In the genomic region with DNA sequence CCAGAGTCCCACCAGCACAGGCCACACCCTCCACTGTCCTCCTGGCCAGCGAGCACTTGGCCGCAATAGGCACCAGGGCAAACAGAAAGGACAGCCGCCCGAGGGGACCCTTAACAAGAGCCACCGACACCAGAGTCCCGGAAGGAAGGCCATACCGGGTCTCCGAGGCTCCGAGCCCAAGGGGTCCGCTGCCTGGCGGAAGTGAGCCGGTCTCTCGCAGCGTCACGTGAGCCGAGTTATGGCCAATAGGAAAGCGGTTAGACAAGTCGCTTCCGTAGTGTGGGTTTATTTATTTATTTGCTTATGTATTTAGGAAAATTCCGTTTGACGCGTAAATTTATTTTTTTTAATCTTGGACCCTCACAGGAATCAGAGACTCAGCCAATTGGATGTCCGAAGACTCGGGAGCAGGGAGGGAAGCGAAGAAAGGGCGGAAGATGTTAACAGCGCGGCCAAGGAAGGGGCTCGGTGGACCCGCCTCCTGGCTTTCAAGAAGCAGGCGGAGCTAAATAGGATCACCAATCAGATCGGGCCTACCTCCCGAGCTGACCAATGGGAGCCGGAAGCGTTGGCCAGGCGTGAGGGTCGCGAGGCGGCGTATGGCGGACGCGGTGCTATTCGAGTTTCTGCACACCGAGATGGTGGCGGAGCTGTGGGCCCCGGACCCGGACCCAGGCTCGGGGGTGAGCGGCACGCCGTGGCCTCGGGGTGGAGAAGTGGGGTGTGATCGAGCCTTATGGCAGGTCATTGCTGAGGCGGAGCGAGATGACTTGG, we compare ENCODE assay signal across 8 mouse cellular contexts. TPM values are rescaled to one million over a fixed set of nuclear protein-coding genes. Genes with fewer than 3 reads are reported as not detected.
DNase-seq lines count a peak whose midpoint lies in the region; ATAC-seq lines count a peak whose summit lies in the region.

A gene (minus strand): TSS at position 218 of the 774 bp plus-strand sequence.
A gene (plus strand): TSS at position 246 of the 774 bp plus-strand sequence.

- no peaks in the 10 kb centered on the region for H3K27me3 ChIP-seq in heart, embryonic 14.5 days (ENCODE audit: control insufficient read depth, insufficient read depth, low read length)
- no peaks in the 10 kb centered on the region for H3K27me3 ChIP-seq in liver, embryonic 13.5 days
- H3K27me3 ChIP-seq in stomach, embryonic 16.5 days (ENCODE audit: control insufficient read depth, insufficient read depth, low read length): no peaks in the 10 kb centered on the region

- 0 out of 2 replicates have a peak, but pooled peaks cover 5% of the 10 kb centered on the region for H3K36me3 ChIP-seq in heart, embryonic 14.5 days (ENCODE audit: control insufficient read depth, insufficient read depth, low read length)
- H3K36me3 ChIP-seq in liver, embryonic 13.5 days: no peaks in the 10 kb centered on the region
- H3K36me3 ChIP-seq in stomach, embryonic 16.5 days (ENCODE audit: control insufficient read depth, insufficient read depth, low read length): no peaks in the 10 kb centered on the region

- H3K4me2 ChIP-seq in heart, embryonic 14.5 days (ENCODE audit: low read length): peak within 1 kb of the TSS; percentile 93
- peak within 1 kb of the TSS; percentile 95 for H3K4me2 ChIP-seq in liver, embryonic 13.5 days
- H3K4me2 ChIP-seq in stomach, embryonic 16.5 days (ENCODE audit: low read depth, low read length): peak within 1 kb of the TSS; percentile 96

- H3K27ac ChIP-seq in heart, embryonic 14.5 days (replicated peaks in 1 of 2; ENCODE audit: control insufficient read depth in 1 of 2, insufficient read depth in 1 of 2, low read depth in 2 of 2, low read length in 2 of 2): peak within 1 kb of the TSS; percentile 77 to 83
- H3K27ac ChIP-seq in liver, embryonic 13.5 days: peak within 1 kb of the TSS; percentile 82
- peak within 1 kb of the TSS; percentile 48; the same call in 1 of the 2 replicates for H3K27ac ChIP-seq in stomach, embryonic 16.5 days (ENCODE audit: low read length)

- ATAC-seq in CD4-positive, CD25-positive, alpha-beta regulatory T cell, adult 4 months: peak; percentile 94
- peak; percentile 90 for ATAC-seq in heart, embryonic 14.5 days (ENCODE audit: insufficient number of reproducible peaks, insufficient read depth, low FRiP score, low read depth)
- peak; percentile 95 for ATAC-seq in liver, embryonic 13.5 days (ENCODE audit: low read depth)
- ATAC-seq in stomach, embryonic 16.5 days (ENCODE audit: insufficient read depth, low FRiP score): peak; percentile 95

- peaks cover 5 to 14% of the 10 kb centered on the region in 2 experiments; a peak in 3 of 4 replicates for H3K4me1 ChIP-seq in heart, embryonic 14.5 days (ENCODE audit: control insufficient read depth in 2 of 2, insufficient read depth in 2 of 2, low read length in 2 of 2)
- peaks cover 37% of the 10 kb centered on the region for H3K4me1 ChIP-seq in liver, embryonic 13.5 days (replicated peaks)
- H3K4me1 ChIP-seq in stomach, embryonic 16.5 days (ENCODE audit: control insufficient read depth, insufficient read depth, low read length): 0 out of 2 replicates have a peak, but pooled peaks cover 11% of the 10 kb centered on the region

- H3K9ac ChIP-seq in heart, embryonic 14.5 days (ENCODE audit: low read length): peak within 1 kb of the TSS; percentile 94
- peak within 1 kb of the TSS; percentile 81 for H3K9ac ChIP-seq in liver, embryonic 13.5 days
- H3K9ac ChIP-seq in stomach, embryonic 16.5 days (ENCODE audit: low read length): peak within 1 kb of the TSS; percentile 90

- peak; percentile 90 for DNase-seq in c-Kit-negative CD71-positive TER-119-positive erythroid progenitor cells, embryonic 14.5 days (ENCODE audit: low read depth, low spot score)
- DNase-seq in fibroblast of lung, adult 2 months (ENCODE audit: low read depth): peak; percentile 89
- DNase-seq in kidney, postnatal 14 days: peak; percentile 96
- peak; percentile 88 for DNase-seq in liver, embryonic 13.5 days
- DNase-seq in neural tube, embryonic 10.5 days (ENCODE audit: extremely low spot score, low spot score): peak; percentile 92

- under 1% methylated on average over 54 of the region's 56 CpGs for WGBS in heart, embryonic 14.5 days
- under 1% methylated on average over 56 of the region's 56 CpGs for WGBS in liver, embryonic 13.5 days (ENCODE audit: insufficient replicate concordance)
- under 1% methylated on average over 56 of the region's 56 CpGs for WGBS in stomach, embryonic 16.5 days

- H3K9me3 ChIP-seq in heart, embryonic 14.5 days (ENCODE audit: control insufficient read depth, low read length): no peaks in the 10 kb centered on the region
- H3K9me3 ChIP-seq in liver, embryonic 13.5 days (replicated peaks): no peaks in the 10 kb centered on the region
- H3K9me3 ChIP-seq in stomach, embryonic 16.5 days (replicated peaks; ENCODE audit: control insufficient read depth, low read length): no peaks in the 10 kb centered on the region

- peak within 1 kb of the TSS; percentile 74 to 90 for H3K4me3 ChIP-seq in heart, embryonic 14.5 days (ENCODE audit: control insufficient read depth in 1 of 2, insufficient read depth in 1 of 2, low read depth in 1 of 2, low read length in 2 of 2)
- peak within 1 kb of the TSS; percentile 79 for H3K4me3 ChIP-seq in liver, embryonic 13.5 days (replicated peaks)
- H3K4me3 ChIP-seq in stomach, embryonic 16.5 days (replicated peaks; ENCODE audit: low read length): peak within 1 kb of the TSS; percentile 86

RNA-seq across cellular contexts. Expression of the first gene that starts in this region (rescaled TPM):
- polyA plus RNA-seq in CD4-positive, CD25-positive, alpha-beta regulatory T cell, adult 4 months (2017; shearing (Covaris generic)): under 1 TPM; 0.37 to 0.86 TPM
- polyA plus RNA-seq in heart, embryonic 14.5 days (2014; fragmentation: Nextera tagmentation; extraction: Ambion mirVana): 1.4 and 1.7 TPM in 2 replicates
- polyA plus RNA-seq in liver, embryonic 13.5 days (2015; fragmentation: Nextera tagmentation; extraction: Ambion mirVana): 1.3 TPM in 2 replicates
- 1.4 and 1.5 TPM in 2 replicates for polyA plus RNA-seq in stomach, embryonic 16.5 days (2015; fragmentation: Nextera tagmentation; extraction: Ambion mirVana)

RNA-seq across cellular contexts. Expression of the second gene that starts in this region (rescaled TPM):
- polyA plus RNA-seq in CD4-positive, CD25-positive, alpha-beta regulatory T cell, adult 4 months (2017; shearing (Covaris generic)): 10 to 100 TPM; 45.8 to 50.7 TPM
- 87.3 and 92.9 TPM in 2 replicates for polyA plus RNA-seq in heart, embryonic 14.5 days (2014; fragmentation: Nextera tagmentation; extraction: Ambion mirVana)
- polyA plus RNA-seq in liver, embryonic 13.5 days (2015; fragmentation: Nextera tagmentation; extraction: Ambion mirVana): 39.5 and 45.2 TPM in 2 replicates
- polyA plus RNA-seq in stomach, embryonic 16.5 days (2015; fragmentation: Nextera tagmentation; extraction: Ambion mirVana): 101 and 102 TPM in 2 replicates

Comparison
In these comparisons a context has a peak if more than half of its experiments do, and no peak if none do; other contexts are left out.
1. Peak in every context shown above with its lines: DNase-seq, ATAC-seq, H3K4me3 ChIP-seq and H3K27ac ChIP-seq.